Mouse (Mus musculus): ENCODE data around the gene Gdpd2. TPM values are rescaled to one million over a fixed set of nuclear protein-coding genes. Genes with fewer than 3 reads are reported as not detected.
A peak's percentile ranks its signal among the peaks of the same experiment; 100 is the strongest.

Gdpd2 gene
- polyA plus RNA-seq, 1 experiment from 2014 or later, result 7.5 TPM

DNA sequence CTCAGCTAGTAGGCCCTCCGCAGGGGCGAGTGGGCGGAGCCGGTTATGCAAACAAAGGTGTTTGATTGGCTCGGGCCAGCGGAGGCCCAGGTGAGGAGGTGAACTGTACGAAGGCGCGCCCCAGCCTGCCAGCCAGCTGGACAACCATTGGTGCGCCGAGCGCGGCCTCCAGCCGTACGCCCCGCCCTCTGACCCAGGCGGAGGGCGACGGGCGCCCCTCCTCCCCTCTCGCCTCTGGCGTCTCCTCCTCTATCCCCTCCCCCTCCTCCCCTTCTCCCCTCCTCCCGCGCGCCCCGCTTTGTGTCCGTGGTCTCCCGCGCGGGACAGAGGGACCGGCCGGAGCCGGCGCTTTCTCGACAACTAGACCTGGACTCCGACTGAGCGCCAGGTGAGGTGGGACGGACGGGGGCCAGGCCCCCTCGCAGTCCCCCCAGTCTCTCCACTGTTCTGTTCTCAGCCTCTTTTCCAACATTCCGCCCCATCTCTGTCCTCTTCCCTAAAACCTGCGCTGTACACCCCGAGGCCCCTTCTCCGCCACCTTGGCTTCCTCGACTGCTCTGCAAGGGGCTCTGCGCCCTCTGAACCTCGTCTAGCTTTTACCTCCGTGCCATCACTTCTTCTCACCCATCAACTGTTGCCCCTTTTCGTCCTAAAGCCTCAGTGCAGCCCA, 47.4 kb downstream of the Gdpd2 start:
- DNase-seq (ENCODE audit: low read depth, low spot score) (no peak), ATAC-seq (peak; percentile 88)
- no peak for TF ChIP-seq CTCF (IDR thresholded peaks at IDR 0.05)
- no peaks in the 10 kb centered on the region for H3K27me3 ChIP-seq
- ChIA-PET POLR2A (no interaction called here), CTCF (no interaction called here)
- in situ Hi-C loops (cut with MboI; ENCODE audit: low pct_unique_long_range_greater_than_20kb), result loop anchor here (10.0 kb wide), 1 partner anchor 168 kb away; no protein-coding TSS in a partner anchor

DNA sequence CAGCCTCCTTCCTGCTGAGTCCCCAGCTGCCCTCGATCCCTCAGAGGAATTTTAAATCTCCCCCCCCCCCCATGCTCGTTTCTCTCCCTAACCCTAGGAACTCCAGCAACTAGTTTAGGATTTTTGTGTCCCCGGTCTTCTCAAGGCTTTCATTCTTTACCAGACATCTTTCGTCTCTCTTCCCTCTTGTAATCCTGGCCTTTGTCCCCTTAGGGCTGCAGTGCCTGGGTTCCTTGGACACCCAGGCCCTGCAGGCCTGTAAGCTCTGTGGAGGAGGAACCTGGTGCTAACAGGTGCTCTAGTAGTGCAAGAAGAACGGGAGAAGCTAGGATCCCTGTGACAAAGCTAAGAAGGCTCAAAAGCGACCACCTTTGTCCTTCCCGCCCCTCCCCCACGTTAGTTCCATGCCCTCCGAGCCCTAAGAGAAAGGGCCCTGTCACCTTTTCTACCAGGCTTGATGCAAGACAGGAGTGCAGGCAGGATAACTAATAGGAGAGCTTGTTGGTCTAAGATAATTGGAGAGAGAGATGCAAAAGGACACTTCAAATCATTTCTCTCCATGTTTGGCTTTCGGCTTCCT, 48.1 kb downstream of the Gdpd2 start:
- in situ Hi-C loops (cut with MboI; ENCODE audit: low pct_unique_long_range_greater_than_20kb), result loop anchor here (10.0 kb wide), 1 partner anchor 167 kb away; no protein-coding TSS in a partner anchor
- ATAC-seq (no peak), DNase-seq (ENCODE audit: low read depth, low spot score) (no peak)
- POLR2A ChIA-PET, result no interaction called here
- TF ChIP-seq CTCF (IDR thresholded peaks at IDR 0.05), result no peak
- no peaks in the 10 kb centered on the region for H3K27me3 ChIP-seq
- CTCF ChIA-PET, result no interaction called here

DNA sequence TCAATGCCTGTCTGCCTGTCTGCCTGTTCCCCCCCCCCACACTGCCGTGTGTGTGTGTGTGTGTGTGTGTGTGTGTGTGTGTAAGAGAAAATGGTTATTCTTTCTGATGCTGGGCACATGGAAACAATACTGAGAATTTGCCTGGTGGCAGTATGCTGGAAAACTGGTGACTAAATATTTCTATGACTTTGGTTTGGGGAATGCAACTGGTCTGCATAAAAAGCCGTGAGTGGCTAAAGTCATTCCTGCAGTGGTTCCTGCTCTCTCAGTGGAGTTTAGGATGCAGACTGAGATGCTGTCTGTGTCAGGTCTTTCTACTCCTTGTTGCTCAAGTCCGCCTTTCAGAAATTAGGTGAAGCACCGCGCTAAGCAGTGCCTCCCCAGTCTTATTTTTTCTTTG, 48.7 kb downstream of the Gdpd2 start:
- CTCF ChIA-PET, result no interaction called here
- POLR2A ChIA-PET, result interaction anchor here (0.7 kb wide), 1 partner anchor 11 kb away, joined by 3 read pairs; no protein-coding TSS in a partner anchor
- ATAC-seq, result no peak
- no peak for TF ChIP-seq CTCF (IDR thresholded peaks at IDR 0.05)
- DNase-seq (ENCODE audit: low read depth, low spot score), result no peak
- H3K27me3 ChIP-seq, result no peaks in the 10 kb centered on the region
- in situ Hi-C loops (cut with MboI; ENCODE audit: low pct_unique_long_range_greater_than_20kb), result loop anchor here (10.0 kb wide), 1 partner anchor 166 kb away; no protein-coding TSS in a partner anchor

Other genes starting within 250 kb of the Gdpd2 start
- gene Igbp1, start 235.6 kb upstream of the Gdpd2 start, polyA plus RNA-seq (2021), result 77.6 TPM
- gene Dgat2l6, start 205.0 kb upstream of the Gdpd2 start, polyA plus RNA-seq (2021), result not detected
- gene Awat1, start 157.6 kb upstream of the Gdpd2 start, polyA plus RNA-seq (2021), result not detected
- gene P2ry4, start 135.0 kb upstream of the Gdpd2 start, polyA plus RNA-seq (2021), result not detected
- gene Arr3, start 124.4 kb upstream of the Gdpd2 start, polyA plus RNA-seq (2021), result 0.06 TPM
- 21.8 TPM for gene Kif4, start 104.1 kb upstream of the Gdpd2 start, polyA plus RNA-seq (2021)
- gene Pdzd11, start 103.3 kb upstream of the Gdpd2 start, polyA plus RNA-seq (2021), result 75.2 TPM
- gene Dlg3, start 37.8 kb downstream of the Gdpd2 start, polyA plus RNA-seq (2021), result 24.0 TPM

Data from Patski (cell line).